Mouse (Mus musculus) lung, postnatal 14 days (tissue): ENCODE data around the gene Megf6.

ENCODE experiments used
- DNase-seq: peaks from one replicate; pipeline ENCODE4 v3.0.0; 2021

The Megf6 gene

GRCm38 (mm10) chr4:154217711-154218350 lies 47.3 kb downstream of the Megf6 start:
- DNase-seq, result no peak

GRCm38 (mm10) chr4:154222773-154223172 lies 52.2 kb downstream of the Megf6 start:
- peak; percentile 35 for DNase-seq

GRCm38 (mm10) chr4:154224267-154224969 lies 53.9 kb downstream of the Megf6 start:
- DNase-seq, result no peak

- no peak for DNase-seq
Observed at GRCm38 (mm10) chr4:154224970-154225309, 54.4 kb downstream of the Megf6 start.

- no peak for DNase-seq
Observed at GRCm38 (mm10) chr4:154226678-154227077, 56.1 kb downstream of the Megf6 start.

- DNase-seq, result no peak
Observed at GRCm38 (mm10) chr4:154228336-154228735, 57.8 kb downstream of the Megf6 start.

- DNase-seq, result no peak
Observed at GRCm38 (mm10) chr4:154229569-154229968, 59.0 kb downstream of the Megf6 start.

GRCm38 (mm10) chr4:154231380-154231779 lies 60.9 kb downstream of the Megf6 start:
- no peak for DNase-seq

GRCm38 (mm10) chr4:154232295-154232694 lies 61.8 kb downstream of the Megf6 start:
- no peak for DNase-seq

- no peak for DNase-seq
Observed at GRCm38 (mm10) chr4:154236001-154236400, 65.5 kb downstream of the Megf6 start.

- no peak for DNase-seq
Observed at GRCm38 (mm10) chr4:154236893-154237292, 66.4 kb downstream of the Megf6 start.

- no peak for DNase-seq
Observed at GRCm38 (mm10) chr4:154237306-154237705, 66.8 kb downstream of the Megf6 start.

GRCm38 (mm10) chr4:154239199-154239598 lies 68.7 kb downstream of the Megf6 start:
- DNase-seq, result no peak

- DNase-seq, result no peak
Observed at GRCm38 (mm10) chr4:154240608-154241007, 70.1 kb downstream of the Megf6 start.

- DNase-seq, result no peak
Observed at GRCm38 (mm10) chr4:154245342-154245741, 74.8 kb downstream of the Megf6 start.

GRCm38 (mm10) chr4:154246115-154247040 lies 75.8 kb downstream of the Megf6 start:
- DNase-seq, result peak; percentile 89

- DNase-seq, result no peak
Observed at GRCm38 (mm10) chr4:154247207-154248091, 76.9 kb downstream of the Megf6 start.

- DNase-seq, result no peak
Observed at GRCm38 (mm10) chr4:154248092-154248805, 77.7 kb downstream of the Megf6 start.

GRCm38 (mm10) chr4:154249316-154249715 lies 78.8 kb downstream of the Megf6 start:
- DNase-seq, result no peak

- no peak for DNase-seq
Observed at GRCm38 (mm10) chr4:154252537-154253255, 82.2 kb downstream of the Megf6 start.

- DNase-seq, result no peak
Observed at GRCm38 (mm10) chr4:154260755-154261154, 90.2 kb downstream of the Megf6 start.
